Mouse (Mus musculus) A20 (cell line): Measurements from ENCODE around the gene Ppm1l.
A peak's percentile ranks its signal among the peaks of the same experiment; 100 is the strongest.

Experiments used
- DNase-seq: peaks from one replicate; pipeline ENCODE4 v3.0.0-alpha.2; 2011; ENCODE audit warnings: low read depth, low spot score

The Ppm1l gene

DNA sequence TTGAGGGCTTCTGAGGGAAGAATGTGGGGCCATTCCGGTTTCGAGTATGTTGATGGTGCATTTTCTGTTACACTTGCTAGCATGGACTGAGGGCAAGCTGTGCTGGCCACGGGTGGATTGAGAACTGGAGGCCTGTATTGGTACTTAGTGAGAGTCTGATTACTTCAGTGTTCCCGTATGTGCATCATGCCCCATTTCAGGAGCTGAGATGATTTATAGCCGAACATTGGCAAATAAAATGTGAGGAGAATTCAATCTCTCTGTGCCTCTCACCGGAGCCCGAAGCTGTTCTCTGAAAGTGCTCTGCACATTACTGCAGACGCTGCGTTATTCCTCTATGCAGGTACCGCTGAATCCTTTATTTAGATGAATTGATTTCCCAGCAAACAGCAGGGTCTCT is 116.9 kb downstream of the Ppm1l start:
- DNase-seq: no peak

DNA sequence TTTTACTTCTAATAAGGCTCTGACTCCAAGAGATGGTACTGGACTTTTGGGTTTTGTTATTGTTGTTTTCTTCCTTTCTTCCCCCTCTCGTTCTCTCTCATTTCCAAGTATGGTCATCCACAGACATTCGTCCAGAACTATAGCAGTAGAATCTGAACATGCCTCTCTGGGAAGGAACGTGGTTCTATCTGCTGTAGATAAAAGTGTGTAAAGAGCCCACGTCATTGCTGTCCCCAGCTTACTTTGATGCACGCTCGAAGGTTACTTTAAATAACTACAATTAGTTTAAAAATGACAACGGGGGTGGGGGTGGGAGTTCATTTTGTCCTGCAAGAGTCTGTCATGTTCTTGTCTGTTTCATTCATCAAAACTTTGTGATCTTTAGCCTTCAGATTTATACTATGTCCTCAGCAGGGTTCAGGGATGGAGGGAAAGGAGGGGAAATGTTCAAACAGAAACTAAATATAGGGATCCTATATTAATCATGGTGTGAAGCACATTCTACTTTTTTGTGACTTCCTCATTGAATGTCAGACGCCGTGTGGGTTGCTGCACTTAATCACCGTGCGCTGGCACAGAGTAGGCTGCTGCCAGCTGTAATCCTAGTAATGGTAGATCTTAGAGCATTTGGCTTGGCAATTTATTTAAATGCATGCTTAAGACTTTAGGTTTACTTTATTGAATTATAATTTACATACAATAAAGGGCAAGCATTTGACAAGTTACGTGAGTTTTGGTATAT is 122.3 kb downstream of the Ppm1l start:
- DNase-seq: peak; percentile 5

GRCm38 (mm10) chr3:69440761-69441160 is 124.1 kb downstream of the Ppm1l start:
- DNase-seq: no peak

- DNase-seq: no peak
Measured at GRCm38 (mm10) chr3:69446989-69447388, 130.3 kb downstream of the Ppm1l start.

DNA sequence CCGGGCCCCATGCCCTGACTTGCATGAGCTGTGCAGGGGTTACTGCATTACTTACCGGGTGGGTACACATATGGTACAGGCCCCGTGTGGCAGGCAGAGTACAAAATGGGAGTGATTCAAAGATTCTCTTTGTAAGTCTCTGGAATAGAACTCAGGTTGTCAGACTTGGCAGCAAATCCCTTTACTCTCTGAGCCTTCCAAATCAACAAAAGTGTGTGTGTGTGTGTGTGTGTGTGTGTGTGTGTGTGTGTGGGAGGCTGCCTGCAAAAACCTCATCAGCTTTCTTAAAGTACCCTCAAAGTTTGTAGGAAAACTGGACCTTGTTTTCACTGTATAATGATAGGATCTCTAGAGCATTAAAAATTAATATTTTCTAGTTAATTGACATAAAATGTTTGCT is 132.4 kb downstream of the Ppm1l start:
- DNase-seq: no peak

DNA sequence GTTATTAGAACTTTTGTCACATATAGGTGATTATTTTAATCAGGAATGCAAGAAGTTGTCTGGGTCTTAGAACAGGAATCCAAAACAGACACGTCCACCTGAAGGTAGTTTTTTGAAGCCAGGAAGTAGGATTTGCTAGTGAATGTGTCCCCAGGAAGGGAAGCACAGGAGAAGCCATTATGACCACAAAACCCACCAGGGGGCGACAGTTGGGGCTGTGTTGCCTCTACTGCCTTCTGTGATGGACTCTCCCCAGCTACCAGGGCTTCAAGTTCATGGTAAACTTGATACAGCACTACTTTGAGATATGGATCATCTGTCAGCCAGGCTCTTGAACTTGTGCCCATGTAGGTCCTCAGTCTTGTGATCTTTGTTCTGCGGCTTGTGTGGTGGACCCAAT is 137.7 kb downstream of the Ppm1l start:
- DNase-seq: no peak

GRCm38 (mm10) chr3:69456071-69456470 is 139.4 kb downstream of the Ppm1l start:
- DNase-seq: no peak

DNA sequence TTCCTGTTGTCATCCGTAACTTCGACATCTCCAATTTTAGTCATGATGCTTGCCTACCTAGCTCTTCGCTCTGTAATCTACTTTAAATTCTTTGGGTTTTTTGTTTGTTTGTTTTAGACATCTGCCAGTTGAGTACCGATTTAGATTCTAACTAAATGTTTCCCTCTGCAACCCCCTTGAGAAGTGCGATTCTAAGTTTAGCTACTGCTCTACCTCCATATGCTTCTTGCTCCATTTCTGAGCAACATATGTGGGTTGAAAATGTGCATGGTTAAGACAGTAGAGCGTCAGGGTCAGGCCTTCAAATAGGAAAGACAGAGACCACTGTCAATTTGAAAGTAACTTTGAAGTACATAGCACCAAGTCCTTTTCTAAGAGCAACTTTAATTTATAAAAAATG is 142.1 kb downstream of the Ppm1l start:
- no peak for DNase-seq

- DNase-seq: no peak
Measured at GRCm38 (mm10) chr3:69461956-69462355, 145.3 kb downstream of the Ppm1l start.

DNA sequence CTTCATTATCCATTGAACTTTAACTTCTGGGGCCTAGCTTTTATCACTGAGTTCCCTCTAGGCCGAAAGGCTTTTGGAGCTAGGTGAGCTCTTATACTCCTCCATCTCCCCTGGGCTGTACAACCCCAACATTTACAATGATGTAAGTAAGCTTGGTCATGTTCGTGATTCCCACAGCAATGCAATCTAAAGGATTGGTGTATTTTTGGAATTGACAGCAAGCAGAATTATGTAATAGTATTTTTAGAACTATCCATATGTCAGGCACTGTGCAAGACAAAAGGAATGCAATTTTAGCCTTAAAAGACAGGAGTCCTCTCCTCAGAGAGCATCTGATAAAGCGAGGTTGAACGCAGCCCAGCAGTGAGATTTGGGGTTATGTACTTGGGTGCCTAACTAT is 149.1 kb downstream of the Ppm1l start:
- DNase-seq: no peak

DNA sequence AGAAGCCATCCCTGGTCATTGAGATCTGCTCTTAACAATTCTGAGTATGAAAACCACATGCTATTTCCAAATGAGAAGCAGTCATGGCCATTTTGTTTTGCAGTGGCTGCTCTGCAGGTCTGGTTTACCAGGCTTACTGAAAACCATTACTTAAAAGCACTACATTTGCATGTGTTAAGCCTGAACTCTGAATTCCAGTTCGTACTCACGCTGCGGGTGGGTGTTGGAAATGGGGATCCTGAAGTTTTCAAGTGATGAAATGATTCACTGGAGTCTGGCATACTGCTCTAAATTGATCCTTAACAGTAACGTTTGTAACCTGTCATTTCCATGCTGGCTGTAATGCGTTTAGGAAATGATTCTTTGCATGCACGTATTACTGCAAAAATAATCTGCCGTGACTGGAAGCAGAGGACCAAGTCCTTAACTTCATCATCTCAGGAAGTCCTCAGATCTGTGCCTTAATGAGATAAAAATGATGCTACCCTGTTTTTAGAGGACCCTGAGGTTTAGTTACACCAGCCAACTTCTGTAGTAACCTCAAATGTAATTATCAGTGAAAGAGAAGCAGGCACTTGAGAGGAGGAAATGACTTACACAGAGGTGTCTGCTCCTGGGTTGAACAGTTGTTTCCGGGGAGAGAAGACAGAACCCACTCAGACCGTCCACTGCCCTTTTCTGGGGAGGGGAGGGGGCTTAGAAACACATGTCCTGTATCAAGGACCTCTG is 151.8 kb downstream of the Ppm1l start:
- DNase-seq: no peak

- no peak for DNase-seq
Measured at GRCm38 (mm10) chr3:69469463-69470141, 152.9 kb downstream of the Ppm1l start.

- DNase-seq: no peak
Measured at GRCm38 (mm10) chr3:69470142-69470796, 153.6 kb downstream of the Ppm1l start.

- no peak for DNase-seq
Measured at GRCm38 (mm10) chr3:69475850-69476450, 159.3 kb downstream of the Ppm1l start.

GRCm38 (mm10) chr3:69479937-69480336 is 163.3 kb downstream of the Ppm1l start:
- DNase-seq: no peak

DNA sequence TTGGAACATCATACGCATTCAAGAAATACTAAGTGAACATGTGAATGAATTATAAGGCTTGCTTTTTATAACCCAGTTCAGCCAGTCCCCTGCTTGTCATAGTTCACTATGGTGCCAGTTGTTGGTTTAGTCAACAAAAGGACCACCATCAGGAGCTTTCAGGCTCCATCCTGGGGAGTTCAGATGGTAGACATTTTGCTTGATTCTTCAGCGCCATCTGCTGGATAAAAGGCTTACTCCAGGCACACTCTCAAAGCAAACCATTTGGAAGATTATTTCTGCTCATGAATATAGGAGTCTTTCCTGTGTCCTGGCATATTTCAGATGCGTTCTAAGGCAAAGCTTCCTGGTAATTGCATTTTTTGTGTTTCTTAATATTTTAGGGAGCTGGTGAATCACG is 165.2 kb downstream of the Ppm1l start:
- DNase-seq: peak; percentile 58

GRCm38 (mm10) chr3:69484006-69484574 is 167.4 kb downstream of the Ppm1l start:
- no peak for DNase-seq

DNA sequence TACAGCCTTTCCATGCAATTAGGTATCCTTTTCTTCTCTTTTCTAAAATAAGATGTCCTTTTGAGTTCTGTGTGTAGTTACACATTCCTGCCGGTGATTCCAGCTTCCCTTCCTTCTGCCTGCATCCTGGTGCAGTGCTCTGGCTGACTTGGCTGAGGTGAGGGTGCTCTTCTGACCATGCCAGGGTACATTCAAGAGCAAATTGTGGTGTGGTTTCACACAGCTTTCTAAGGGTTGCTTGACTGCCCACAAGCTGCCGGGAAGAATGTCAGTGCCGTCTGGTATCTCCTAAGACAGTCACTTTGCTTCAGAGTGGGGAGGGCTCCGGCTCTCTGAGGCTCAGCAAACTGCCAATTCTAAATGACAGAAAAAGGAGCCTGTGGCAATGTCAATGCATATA is 167.9 kb downstream of the Ppm1l start:
- no peak for DNase-seq

GRCm38 (mm10) chr3:69485347-69485746 is 168.7 kb downstream of the Ppm1l start:
- no peak for DNase-seq

DNA sequence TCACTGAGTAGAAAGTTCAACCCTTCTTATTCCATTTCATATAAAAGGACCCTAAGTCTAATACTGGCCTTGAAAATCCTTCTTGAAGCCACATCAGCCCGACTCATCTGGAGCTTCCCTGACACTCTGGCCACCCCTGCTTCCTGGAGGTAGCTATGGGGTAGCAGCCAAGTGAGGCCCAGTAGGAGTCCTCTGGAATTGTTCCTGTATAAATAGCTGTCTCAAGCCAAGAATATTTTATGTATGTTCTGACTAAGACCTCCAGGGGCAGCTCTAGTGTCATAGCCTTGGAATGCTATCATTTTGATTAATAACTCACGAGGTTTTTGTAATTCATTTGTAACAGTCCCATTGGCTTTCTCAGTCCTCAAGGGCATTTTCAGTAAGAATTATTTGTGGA is 169.1 kb downstream of the Ppm1l start:
- no peak for DNase-seq

GRCm38 (mm10) chr3:69487471-69487870 is 170.8 kb downstream of the Ppm1l start:
- no peak for DNase-seq
